Mouse (Mus musculus): ENCODE measurements at regions not wholly inside any gene's neighbourhood (a gene's known extent, or its start where the extent isn't known, plus 50 kb on each side); places are given as distances from the start of the nearest gene placed in this dataset.

GRCm38 (mm10) chr1:190446676-190447075 lies 276.2 kb upstream of the Prox1 start:
- Histone ChIP-seq H3K9me3 (ENCODE audit: low read length) (no peaks in the 10 kb centered on the region), H3K4me2 (ENCODE audit: low read depth, low read length) (no peak overlapping the region), H3K27me3 (ENCODE audit: insufficient read depth, low read length) (no peaks in the 10 kb centered on the region), H3K36me3 (replicated peaks; ENCODE audit: insufficient read depth, low read length) (no peaks in the 10 kb centered on the region), H3K4me1 (ENCODE audit: insufficient read depth) (no peaks in the 10 kb centered on the region), H3K4me3 (ENCODE audit: low read depth, low read length) (no peak overlapping the region), H3K27ac (ENCODE audit: low read depth) (no peak overlapping the region), H3K9ac (replicated peaks) (no peak overlapping the region)
- DNase-seq: no peak
- ATAC-seq: no peak
- TF ChIP-seq EP300 (IDR thresholded peaks at IDR 0.05; ENCODE audit: low read depth): no peak
- no peak for TF ChIP-seq CTCF (IDR thresholded peaks at IDR 0.05; ENCODE audit: low read depth)
- 81% methylated on average over 5 of the region's 5 CpGs for WGBS (ENCODE audit: insufficient replicate concordance)

DNA sequence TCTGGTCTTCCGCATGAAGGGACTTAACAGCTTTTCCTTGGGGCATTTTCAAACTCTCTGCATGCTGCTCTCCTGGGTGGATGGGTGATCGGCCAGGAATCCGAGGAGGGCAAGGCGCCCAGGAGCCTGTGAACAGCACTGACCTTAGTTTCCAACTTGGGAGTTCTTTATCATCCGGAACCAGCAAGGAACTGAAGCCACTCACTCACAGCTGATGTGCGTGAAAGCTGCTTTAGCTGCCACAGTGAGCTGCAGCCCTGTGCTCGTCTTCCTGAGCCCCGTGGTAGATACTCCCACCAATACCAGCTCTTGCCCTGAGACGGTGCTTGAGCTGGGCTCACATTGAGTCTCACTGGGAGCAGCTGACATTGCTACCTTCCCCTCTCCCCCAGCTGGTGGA lies 273.9 kb upstream of the Prox1 start:
- no peak overlapping the region for H3K27ac ChIP-seq (ENCODE audit: low read depth)
- no peaks in the 10 kb centered on the region for H3K27me3 ChIP-seq (ENCODE audit: insufficient read depth, low read length)
- DNase-seq (no peak), ATAC-seq (no peak)
- H3K36me3 ChIP-seq (replicated peaks; ENCODE audit: insufficient read depth, low read length): no peaks in the 10 kb centered on the region
- no peak overlapping the region for H3K4me2 ChIP-seq (ENCODE audit: low read depth, low read length)
- TF ChIP-seq CTCF (IDR thresholded peaks at IDR 0.05; ENCODE audit: low read depth) (no peak), EP300 (IDR thresholded peaks at IDR 0.05; ENCODE audit: low read depth) (no peak)
- H3K4me1 ChIP-seq (ENCODE audit: insufficient read depth): no peaks in the 10 kb centered on the region
- no peak overlapping the region for H3K4me3 ChIP-seq (ENCODE audit: low read depth, low read length)
- H3K9ac ChIP-seq (replicated peaks): no peak overlapping the region
- no peaks in the 10 kb centered on the region for H3K9me3 ChIP-seq (ENCODE audit: low read length)
- 63% methylated on average over 9 of the region's 9 CpGs for WGBS (ENCODE audit: insufficient replicate concordance)

GRCm38 (mm10) chr1:190443234-190443633 lies 272.7 kb upstream of the Prox1 start:
- H3K27ac ChIP-seq (ENCODE audit: low read depth): no peak overlapping the region
- whole genome bisulfite sequencing (ENCODE audit: insufficient replicate concordance): 33% methylated on average over 3 of the region's 3 CpGs
- no peak for DNase-seq
- no peaks in the 10 kb centered on the region for H3K4me1 ChIP-seq (ENCODE audit: insufficient read depth)
- H3K9me3 ChIP-seq (ENCODE audit: low read length): no peaks in the 10 kb centered on the region
- H3K4me2 ChIP-seq (ENCODE audit: low read depth, low read length): no peak overlapping the region
- TF ChIP-seq EP300 (IDR thresholded peaks at IDR 0.05; ENCODE audit: low read depth) (no peak), CTCF (IDR thresholded peaks at IDR 0.05; ENCODE audit: low read depth) (no peak)
- H3K36me3 ChIP-seq (replicated peaks; ENCODE audit: insufficient read depth, low read length): no peaks in the 10 kb centered on the region
- H3K27me3 ChIP-seq (ENCODE audit: insufficient read depth, low read length): no peaks in the 10 kb centered on the region
- H3K9ac ChIP-seq (replicated peaks): no peak overlapping the region
- H3K4me3 ChIP-seq (ENCODE audit: low read depth, low read length): no peak overlapping the region
- ATAC-seq: no peak

GRCm38 (mm10) chr1:190442166-190442565 lies 271.7 kb upstream of the Prox1 start:
- H3K27ac ChIP-seq (ENCODE audit: low read depth): no peak overlapping the region
- no peak overlapping the region for H3K4me3 ChIP-seq (ENCODE audit: low read depth, low read length)
- no peak overlapping the region for H3K4me2 ChIP-seq (ENCODE audit: low read depth, low read length)
- no peak overlapping the region for H3K9ac ChIP-seq (replicated peaks)
- no peaks in the 10 kb centered on the region for H3K27me3 ChIP-seq (ENCODE audit: insufficient read depth, low read length)
- no peaks in the 10 kb centered on the region for H3K36me3 ChIP-seq (replicated peaks; ENCODE audit: insufficient read depth, low read length)
- no peak for DNase-seq
- no peak for ATAC-seq
- no peaks in the 10 kb centered on the region for H3K9me3 ChIP-seq (ENCODE audit: low read length)
- WGBS (ENCODE audit: insufficient replicate concordance): 50% methylated on average over 4 of the region's 4 CpGs
- TF ChIP-seq EP300 (IDR thresholded peaks at IDR 0.05; ENCODE audit: low read depth): no peak
- TF ChIP-seq CTCF (IDR thresholded peaks at IDR 0.05; ENCODE audit: low read depth): no peak
- H3K4me1 ChIP-seq (ENCODE audit: insufficient read depth): no peaks in the 10 kb centered on the region

DNA sequence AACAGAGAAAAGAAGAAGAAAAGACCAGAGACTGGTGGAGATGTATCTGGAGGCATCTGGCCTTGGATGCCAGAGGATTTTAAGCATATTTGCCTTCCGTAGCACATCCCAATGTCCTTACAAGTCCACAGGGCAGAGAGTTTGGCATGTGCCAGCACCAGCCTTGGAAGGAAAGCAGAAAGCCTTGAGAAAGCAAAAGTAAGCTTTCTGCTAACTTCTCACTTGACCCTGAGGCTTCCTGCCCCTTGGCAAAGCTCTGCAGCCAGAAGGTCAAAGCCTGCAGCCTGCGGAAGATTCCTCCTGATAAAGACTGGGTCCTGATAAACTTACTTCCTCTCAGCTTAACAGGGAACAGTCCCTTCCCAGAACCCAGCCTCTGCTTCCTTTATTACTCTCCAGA lies 268.3 kb upstream of the Prox1 start:
- WGBS (ENCODE audit: insufficient replicate concordance): 61% methylated on average over 2 of the region's 2 CpGs
- H3K27ac ChIP-seq (ENCODE audit: low read depth): no peak overlapping the region
- no peak overlapping the region for H3K9ac ChIP-seq (replicated peaks)
- H3K36me3 ChIP-seq (replicated peaks; ENCODE audit: insufficient read depth, low read length): no peaks in the 10 kb centered on the region
- H3K4me2 ChIP-seq (ENCODE audit: low read depth, low read length): no peak overlapping the region
- ATAC-seq (no peak), DNase-seq (no peak)
- H3K4me3 ChIP-seq (ENCODE audit: low read depth, low read length): no peak overlapping the region
- TF ChIP-seq CTCF (IDR thresholded peaks at IDR 0.05; ENCODE audit: low read depth) (no peak), EP300 (IDR thresholded peaks at IDR 0.05; ENCODE audit: low read depth) (no peak)
- no peaks in the 10 kb centered on the region for H3K27me3 ChIP-seq (ENCODE audit: insufficient read depth, low read length)
- H3K9me3 ChIP-seq (ENCODE audit: low read length): no peaks in the 10 kb centered on the region
- no peaks in the 10 kb centered on the region for H3K4me1 ChIP-seq (ENCODE audit: insufficient read depth)

GRCm38 (mm10) chr1:190422874-190423273 lies 252.4 kb upstream of the Prox1 start:
- Histone ChIP-seq H3K9me3 (ENCODE audit: low read length) (peaks cover 3% of the 10 kb centered on the region; the same call in 1 of the 2 replicates), H3K36me3 (replicated peaks; ENCODE audit: insufficient read depth, low read length) (no peaks in the 10 kb centered on the region), H3K27ac (ENCODE audit: low read depth) (no peak overlapping the region), H3K4me2 (ENCODE audit: low read depth, low read length) (no peak overlapping the region), H3K4me1 (ENCODE audit: insufficient read depth) (no peaks in the 10 kb centered on the region), H3K27me3 (ENCODE audit: insufficient read depth, low read length) (no peaks in the 10 kb centered on the region), H3K4me3 (ENCODE audit: low read depth, low read length) (no peak overlapping the region), H3K9ac (replicated peaks) (no peak overlapping the region)
- no peak for TF ChIP-seq EP300 (IDR thresholded peaks at IDR 0.05; ENCODE audit: low read depth)
- TF ChIP-seq CTCF (IDR thresholded peaks at IDR 0.05; ENCODE audit: low read depth): no peak
- DNase-seq: no peak
- no peak for ATAC-seq
- WGBS (ENCODE audit: insufficient replicate concordance): 73% methylated on average over 9 of the region's 9 CpGs

GRCm38 (mm10) chr1:190419709-190420108 lies 249.2 kb upstream of the Prox1 start:
- WGBS (ENCODE audit: insufficient replicate concordance): 58% methylated on average over 13 of the region's 13 CpGs
- no peaks in the 10 kb centered on the region for H3K36me3 ChIP-seq (replicated peaks; ENCODE audit: insufficient read depth, low read length)
- H3K4me1 ChIP-seq (ENCODE audit: insufficient read depth): no peaks in the 10 kb centered on the region
- TF ChIP-seq EP300 (IDR thresholded peaks at IDR 0.05; ENCODE audit: low read depth): no peak
- TF ChIP-seq CTCF (IDR thresholded peaks at IDR 0.05; ENCODE audit: low read depth): no peak
- DNase-seq (no peak), ATAC-seq (no peak)
- no peak overlapping the region for H3K9ac ChIP-seq (replicated peaks)
- no peak overlapping the region for H3K27ac ChIP-seq (ENCODE audit: low read depth)
- no peak overlapping the region for H3K4me2 ChIP-seq (ENCODE audit: low read depth, low read length)
- H3K4me3 ChIP-seq (ENCODE audit: low read depth, low read length): no peak overlapping the region
- H3K9me3 ChIP-seq (ENCODE audit: low read length): peaks cover 3% of the 10 kb centered on the region; the same call in 1 of the 2 replicates
- no peaks in the 10 kb centered on the region for H3K27me3 ChIP-seq (ENCODE audit: insufficient read depth, low read length)

All from liver, postnatal 0 days (tissue).